Mouse (Mus musculus): ENCODE data around the gene Mtm1. TPM values are rescaled to one million over a fixed set of nuclear protein-coding genes. Genes with fewer than 3 reads are reported as not detected.

The Mtm1 gene
- polyA plus RNA-seq, 1 experiment from 2014 or later: 4.8 TPM

- H3K4me3 ChIP-seq (ENCODE audit: low read length): no peak overlapping the region
- 92% methylated on average over 4 of the region's 4 CpGs for WGBS
- no peak for ATAC-seq (ENCODE audit: low FRiP score, low TSS enrichment)
- no peak overlapping the region for H3K9ac ChIP-seq (ENCODE audit: low read depth, low read length)
- no peaks in the 10 kb centered on the region for H3K4me1 ChIP-seq (ENCODE audit: control insufficient read depth, insufficient read depth, low read length)
- no peaks in the 10 kb centered on the region for H3K36me3 ChIP-seq (ENCODE audit: control insufficient read depth, insufficient read depth, low read length)
- no peaks in the 10 kb centered on the region for H3K9me3 ChIP-seq (ENCODE audit: control insufficient read depth, low read length)
- no peak overlapping the region for H3K27ac ChIP-seq (ENCODE audit: low read depth, low read length)
- H3K4me2 ChIP-seq (replicated peaks; ENCODE audit: low read depth, low read length): no peak overlapping the region
- no peaks in the 10 kb centered on the region for H3K27me3 ChIP-seq (ENCODE audit: control insufficient read depth, insufficient read depth, low read length)
These were observed 50.3 kb downstream of the Mtm1 start for GRCm38 (mm10) chrX:71260857-71261256.

GRCm38 (mm10) chrX:71264316-71264715 is 53.7 kb downstream of the Mtm1 start:
- H3K9me3 ChIP-seq (ENCODE audit: control insufficient read depth, low read length): no peaks in the 10 kb centered on the region
- H3K4me1 ChIP-seq (ENCODE audit: control insufficient read depth, insufficient read depth, low read length): no peaks in the 10 kb centered on the region
- H3K9ac ChIP-seq (ENCODE audit: low read depth, low read length): no peak overlapping the region
- H3K27ac ChIP-seq (ENCODE audit: low read depth, low read length): no peak overlapping the region
- H3K36me3 ChIP-seq (ENCODE audit: control insufficient read depth, insufficient read depth, low read length): no peaks in the 10 kb centered on the region
- H3K4me3 ChIP-seq (ENCODE audit: low read length): no peak overlapping the region
- no peak overlapping the region for H3K4me2 ChIP-seq (replicated peaks; ENCODE audit: low read depth, low read length)
- ATAC-seq (ENCODE audit: low FRiP score, low TSS enrichment): no peak
- H3K27me3 ChIP-seq (ENCODE audit: control insufficient read depth, insufficient read depth, low read length): no peaks in the 10 kb centered on the region
- 79% methylated on average over 2 of the region's 2 CpGs for WGBS

GRCm38 (mm10) chrX:71268972-71269371 is 58.4 kb downstream of the Mtm1 start:
- WGBS: 86% methylated on average over 1 of the region's 1 CpGs
- Histone ChIP-seq H3K36me3 (ENCODE audit: control insufficient read depth, insufficient read depth, low read length) (no peaks in the 10 kb centered on the region), H3K9ac (ENCODE audit: low read depth, low read length) (no peak overlapping the region), H3K9me3 (ENCODE audit: control insufficient read depth, low read length) (no peaks in the 10 kb centered on the region), H3K27ac (ENCODE audit: low read depth, low read length) (no peak overlapping the region), H3K4me2 (replicated peaks; ENCODE audit: low read depth, low read length) (no peak overlapping the region), H3K4me3 (ENCODE audit: low read length) (no peak overlapping the region), H3K27me3 (ENCODE audit: control insufficient read depth, insufficient read depth, low read length) (no peaks in the 10 kb centered on the region), H3K4me1 (ENCODE audit: control insufficient read depth, insufficient read depth, low read length) (no peaks in the 10 kb centered on the region)
- ATAC-seq (ENCODE audit: low FRiP score, low TSS enrichment): no peak

- 90% methylated on average over 3 of the region's 3 CpGs for WGBS
These were observed 63.6 kb downstream of the Mtm1 start for GRCm38 (mm10) chrX:71274150-71274549.

GRCm38 (mm10) chrX:71285473-71285872 is 74.9 kb downstream of the Mtm1 start:
- Histone ChIP-seq H3K36me3 (ENCODE audit: control insufficient read depth, insufficient read depth, low read length) (no peaks in the 10 kb centered on the region), H3K27ac (ENCODE audit: low read depth, low read length) (no peak overlapping the region), H3K4me1 (ENCODE audit: control insufficient read depth, insufficient read depth, low read length) (no peaks in the 10 kb centered on the region), H3K27me3 (ENCODE audit: control insufficient read depth, insufficient read depth, low read length) (no peaks in the 10 kb centered on the region), H3K9ac (ENCODE audit: low read depth, low read length) (no peak overlapping the region), H3K4me3 (ENCODE audit: low read length) (no peak overlapping the region), H3K9me3 (ENCODE audit: control insufficient read depth, low read length) (no peaks in the 10 kb centered on the region), H3K4me2 (replicated peaks; ENCODE audit: low read depth, low read length) (no peak overlapping the region)
- ATAC-seq (ENCODE audit: low FRiP score, low TSS enrichment): no peak
- 78% methylated on average over 3 of the region's 3 CpGs for WGBS

More at GRCm38 (mm10) chrX:71274150-71274549, 63.6 kb downstream of the Mtm1 start:
- H3K9me3 ChIP-seq (ENCODE audit: control insufficient read depth, low read length): no peaks in the 10 kb centered on the region
- no peaks in the 10 kb centered on the region for H3K36me3 ChIP-seq (ENCODE audit: control insufficient read depth, insufficient read depth, low read length)
- ATAC-seq (ENCODE audit: low FRiP score, low TSS enrichment): no peak
- H3K4me1 ChIP-seq (ENCODE audit: control insufficient read depth, insufficient read depth, low read length): no peaks in the 10 kb centered on the region
- no peak overlapping the region for H3K9ac ChIP-seq (ENCODE audit: low read depth, low read length)
- H3K27ac ChIP-seq (ENCODE audit: low read depth, low read length): no peak overlapping the region
- H3K4me3 ChIP-seq (ENCODE audit: low read length): no peak overlapping the region
- no peak overlapping the region for H3K4me2 ChIP-seq (replicated peaks; ENCODE audit: low read depth, low read length)
- no peaks in the 10 kb centered on the region for H3K27me3 ChIP-seq (ENCODE audit: control insufficient read depth, insufficient read depth, low read length)

GRCm38 (mm10) chrX:71287088-71287487 is 76.5 kb downstream of the Mtm1 start:
- H3K36me3 ChIP-seq (ENCODE audit: control insufficient read depth, insufficient read depth, low read length): no peaks in the 10 kb centered on the region
- no peaks in the 10 kb centered on the region for H3K9me3 ChIP-seq (ENCODE audit: control insufficient read depth, low read length)
- WGBS: 91% methylated on average over 7 of the region's 7 CpGs
- H3K4me1 ChIP-seq (ENCODE audit: control insufficient read depth, insufficient read depth, low read length): no peaks in the 10 kb centered on the region
- no peak overlapping the region for H3K4me3 ChIP-seq (ENCODE audit: low read length)
- no peaks in the 10 kb centered on the region for H3K27me3 ChIP-seq (ENCODE audit: control insufficient read depth, insufficient read depth, low read length)
- H3K27ac ChIP-seq (ENCODE audit: low read depth, low read length): no peak overlapping the region
- no peak for ATAC-seq (ENCODE audit: low FRiP score, low TSS enrichment)
- H3K4me2 ChIP-seq (replicated peaks; ENCODE audit: low read depth, low read length): no peak overlapping the region
- H3K9ac ChIP-seq (ENCODE audit: low read depth, low read length): no peak overlapping the region

- Histone ChIP-seq H3K9me3 (ENCODE audit: control insufficient read depth, low read length) (no peaks in the 10 kb centered on the region), H3K27ac (ENCODE audit: low read depth, low read length) (no peak overlapping the region), H3K36me3 (ENCODE audit: control insufficient read depth, insufficient read depth, low read length) (no peaks in the 10 kb centered on the region), H3K4me1 (ENCODE audit: control insufficient read depth, insufficient read depth, low read length) (no peaks in the 10 kb centered on the region), H3K4me3 (ENCODE audit: low read length) (no peak overlapping the region), H3K27me3 (ENCODE audit: control insufficient read depth, insufficient read depth, low read length) (no peaks in the 10 kb centered on the region), H3K9ac (ENCODE audit: low read depth, low read length) (no peak overlapping the region), H3K4me2 (replicated peaks; ENCODE audit: low read depth, low read length) (no peak overlapping the region)
- no peak for ATAC-seq (ENCODE audit: low FRiP score, low TSS enrichment)
- WGBS: 72% methylated on average over 2 of the region's 2 CpGs
These were observed 83.6 kb downstream of the Mtm1 start for GRCm38 (mm10) chrX:71294191-71294590.

GRCm38 (mm10) chrX:71296005-71296404 is 85.4 kb downstream of the Mtm1 start:
- H3K27me3 ChIP-seq (ENCODE audit: control insufficient read depth, insufficient read depth, low read length): no peaks in the 10 kb centered on the region
- no peak overlapping the region for H3K4me2 ChIP-seq (replicated peaks; ENCODE audit: low read depth, low read length)
- no peak overlapping the region for H3K4me3 ChIP-seq (ENCODE audit: low read length)
- no peaks in the 10 kb centered on the region for H3K4me1 ChIP-seq (ENCODE audit: control insufficient read depth, insufficient read depth, low read length)
- no peak overlapping the region for H3K9ac ChIP-seq (ENCODE audit: low read depth, low read length)
- no peaks in the 10 kb centered on the region for H3K9me3 ChIP-seq (ENCODE audit: control insufficient read depth, low read length)
- 82% methylated on average over 2 of the region's 2 CpGs for whole genome bisulfite sequencing
- no peak overlapping the region for H3K27ac ChIP-seq (ENCODE audit: low read depth, low read length)
- no peaks in the 10 kb centered on the region for H3K36me3 ChIP-seq (ENCODE audit: control insufficient read depth, insufficient read depth, low read length)
- ATAC-seq (ENCODE audit: low FRiP score, low TSS enrichment): no peak

- Histone ChIP-seq H3K9ac (ENCODE audit: low read depth, low read length) (no peak overlapping the region), H3K36me3 (ENCODE audit: control insufficient read depth, insufficient read depth, low read length) (no peaks in the 10 kb centered on the region)
- 94% methylated on average over 5 of the region's 5 CpGs for WGBS
These were observed 91.6 kb downstream of the Mtm1 start for GRCm38 (mm10) chrX:71302148-71302547.

GRCm38 (mm10) chrX:71311229-71311628 is 100.7 kb downstream of the Mtm1 start:
- WGBS: 41% methylated on average over 8 of the region's 8 CpGs
- Histone ChIP-seq H3K4me3 (ENCODE audit: low read length) (no peak overlapping the region), H3K9me3 (ENCODE audit: control insufficient read depth, low read length) (no peaks in the 10 kb centered on the region), H3K27me3 (ENCODE audit: control insufficient read depth, insufficient read depth, low read length) (no peaks in the 10 kb centered on the region), H3K27ac (ENCODE audit: low read depth, low read length) (no peak overlapping the region), H3K9ac (ENCODE audit: low read depth, low read length) (no peak overlapping the region), H3K4me1 (ENCODE audit: control insufficient read depth, insufficient read depth, low read length) (no peaks in the 10 kb centered on the region), H3K4me2 (replicated peaks; ENCODE audit: low read depth, low read length) (no peak overlapping the region), H3K36me3 (ENCODE audit: control insufficient read depth, insufficient read depth, low read length) (no peaks in the 10 kb centered on the region)
- ATAC-seq (ENCODE audit: low FRiP score, low TSS enrichment): no peak

More at GRCm38 (mm10) chrX:71302148-71302547, 91.6 kb downstream of the Mtm1 start:
- no peak for ATAC-seq (ENCODE audit: low FRiP score, low TSS enrichment)
- Histone ChIP-seq H3K27me3 (ENCODE audit: control insufficient read depth, insufficient read depth, low read length) (no peaks in the 10 kb centered on the region), H3K4me2 (replicated peaks; ENCODE audit: low read depth, low read length) (no peak overlapping the region), H3K9me3 (ENCODE audit: control insufficient read depth, low read length) (no peaks in the 10 kb centered on the region), H3K4me1 (ENCODE audit: control insufficient read depth, insufficient read depth, low read length) (no peaks in the 10 kb centered on the region), H3K4me3 (ENCODE audit: low read length) (no peak overlapping the region), H3K27ac (ENCODE audit: low read depth, low read length) (no peak overlapping the region)
